Mouse (Mus musculus) stomach, postnatal 0 days (tissue): Measurements from ENCODE around the gene Coro2a.

Experiments used
- CTCF ChIP-seq: IDR thresholded peaks from 2 replicates; pipeline ENCODE4 v1.5.1; 2016; ENCODE audit warnings: antibody characterized with exemption, low read depth, mild to moderate bottlenecking, moderate library complexity
- EP300 ChIP-seq: optimal IDR thresholded peaks from 2 replicates; pipeline ENCODE3; 2016; ENCODE audit warnings: antibody characterized with exemption

DNA sequence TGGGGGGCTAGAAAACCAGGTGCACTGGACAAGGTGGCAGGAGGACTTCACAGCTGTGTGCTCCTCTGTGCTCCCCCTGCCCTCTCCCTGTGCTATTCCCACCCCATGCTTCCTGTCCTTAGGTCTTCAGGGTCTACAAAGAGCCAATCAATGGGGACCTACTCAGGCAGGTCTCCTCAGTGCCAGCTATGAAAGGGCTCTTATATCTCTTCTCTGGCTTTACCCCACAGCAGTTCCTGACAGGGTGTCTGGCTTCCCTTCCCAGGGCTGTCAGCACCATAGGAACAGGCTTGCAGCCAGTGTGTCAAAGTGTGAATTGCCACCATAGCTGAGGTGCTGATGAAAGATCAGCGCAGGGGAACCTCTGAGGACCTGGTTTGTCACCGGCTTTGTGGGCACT, 81.5 kb downstream of the Coro2a start:
- TF ChIP-seq CTCF (no peak), EP300 (no peak)
